ENCODE assay signal across 35 mouse cellular contexts in the genomic region with DNA sequence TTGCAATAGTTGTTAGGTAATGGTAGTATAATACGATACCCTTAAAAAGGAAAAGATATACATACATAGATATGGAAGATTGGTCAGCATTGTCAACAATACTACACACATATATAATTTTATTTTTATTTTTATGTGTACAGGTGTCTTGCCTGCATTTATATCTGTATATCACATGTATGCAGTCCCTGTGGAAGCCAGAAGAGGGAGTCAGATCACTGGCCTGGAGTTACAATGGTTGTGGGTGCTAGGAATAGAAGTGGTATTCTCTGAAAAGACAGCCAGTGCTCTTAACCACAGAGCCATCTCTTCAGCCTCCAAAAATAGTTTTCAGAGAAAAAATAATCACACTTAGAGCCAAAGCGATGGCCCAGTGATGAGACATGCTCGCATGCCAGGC. TPM values are rescaled to one million over a fixed set of nuclear protein-coding genes. Genes with fewer than 3 reads are reported as not detected.
DNase-seq lines count a peak whose midpoint lies in the region; ATAC-seq and TF ChIP-seq lines count a peak whose summit lies in the region.
"Had no signal": no experiment of that assay in that cellular context is flagged by ENCODE, and none has a peak within 500 bp of the region (broad histone marks: within the 10 kb centered on the region; RNA-seq: fewer than 3 reads in every experiment).

No protein-coding gene starts in this region.

- intact Hi-C loops in left cerebral cortex, adult 2 months (cut with DNase I), result loop anchor here (5.0 kb wide), 1 partner anchor 371 kb away; no protein-coding TSS in a partner anchor
- intact Hi-C loops in left cerebral cortex, postnatal 14 days (cut with DNase I), result loop anchor here (10.0 kb wide), 1 partner anchor 98 kb away; no protein-coding TSS in a partner anchor

- H3K9ac ChIP-seq in heart, embryonic 12.5 days, result no peak overlapping the region
- H3K9ac ChIP-seq: embryonic facial prominence, embryonic 13.5 days; forebrain, embryonic 13.5 days; heart, embryonic 15.5 days; hindbrain, embryonic 14.5 days; limb, embryonic 13.5 days; liver, embryonic 12.5 days; lung, embryonic 15.5 days; neural tube, embryonic 15.5 days had no signal

- no peak for DNase-seq in left cerebral cortex, adult 2 months (ENCODE audit: extremely low spot score in 1 of 2, low spot score in 2 of 2)
- DNase-seq in left cerebral cortex, postnatal 14 days (ENCODE audit: low spot score in 2 of 2), result no peak
- DNase-seq in A20 (ENCODE audit: low read depth, low spot score), result peak; percentile 63
- peak; percentile 44 for DNase-seq in ES-CJ7 (ENCODE audit: low read depth, low spot score)
- no peak for DNase-seq in brain, embryonic 14.5 days (ENCODE audit: low read depth)
- DNase-seq in right cerebral cortex, postnatal 14 days, result no peak
- DNase-seq: cerebellum, adult 2 months; cerebellum, postnatal 25 days; embryo, embryonic 11 days; gastrocnemius, adult 2 months; heart, postnatal 36 days; kidney, adult 9 months; kidney, postnatal 14 days; layer of hippocampus, postnatal 36 days; lung, postnatal 36 days; right cerebral cortex, adult 18-20 months; thymus, adult 2 months had no signal

- peak; percentile 10 for TF ChIP-seq CTCF in left cerebral cortex, adult 2 months (IDR thresholded peaks at IDR 0.05)
- peak; percentile 8; the same call in 1 of the 2 replicates for TF ChIP-seq CTCF in brain, embryonic 14.5 days (IDR thresholded peaks at IDR 0.05; ENCODE audit: borderline replicate concordance, extremely low read depth, insufficient read depth, insufficient read length)

- WGBS in heart, embryonic 12.5 days, result 81% methylated on average over 3 of the region's 3 CpGs

- 0 out of 2 replicates have a peak, but pooled peaks cover 4% of the 10 kb centered on the region for H3K27me3 ChIP-seq in heart, embryonic 12.5 days (replicated peaks)
- H3K27me3 ChIP-seq: embryonic facial prominence, embryonic 13.5 days; heart, embryonic 15.5 days; limb, embryonic 13.5 days; liver, embryonic 12.5 days; lung, embryonic 15.5 days; neural tube, embryonic 15.5 days had no signal

- TF ChIP-seq POLR2A in brain, embryonic 14.5 days (IDR thresholded peaks at IDR 0.05; ENCODE audit: borderline replicate concordance, extremely low read depth, insufficient read depth, insufficient read length, poor library complexity, severe bottlenecking), result no peak

- no peaks in the 10 kb centered on the region for H3K36me3 ChIP-seq in heart, embryonic 12.5 days
- H3K36me3 ChIP-seq: embryonic facial prominence, embryonic 13.5 days; G1E; heart, embryonic 15.5 days; limb, embryonic 13.5 days; liver, embryonic 12.5 days; lung, embryonic 15.5 days; neural tube, embryonic 15.5 days had no signal

- no peak overlapping the region for H3K27ac ChIP-seq in left cerebral cortex, adult 2 months
- no peak overlapping the region for H3K27ac ChIP-seq in heart, embryonic 12.5 days (ENCODE audit: poor library complexity, severe bottlenecking)
- H3K27ac ChIP-seq: embryonic facial prominence, embryonic 13.5 days; forebrain, embryonic 13.5 days; gastrocnemius, adult 2 months; heart, embryonic 15.5 days; hindbrain, embryonic 14.5 days; limb, embryonic 13.5 days; liver, embryonic 12.5 days; lung, embryonic 15.5 days; neural tube, embryonic 15.5 days had no signal

- no peak for ATAC-seq in heart, embryonic 12.5 days (ENCODE audit: insufficient number of reproducible peaks, low FRiP score)
- ATAC-seq: forebrain, embryonic 13.5 days; liver, embryonic 12.5 days had no signal

- H3K9me3 ChIP-seq in heart, embryonic 12.5 days (replicated peaks), result no peaks in the 10 kb centered on the region
- H3K9me3 ChIP-seq: embryonic facial prominence, embryonic 13.5 days; forebrain, embryonic 13.5 days; G1E; heart, embryonic 15.5 days; limb, embryonic 13.5 days; liver, embryonic 12.5 days; lung, embryonic 15.5 days; neural tube, embryonic 15.5 days had no signal

- H3K4me2 ChIP-seq in heart, embryonic 12.5 days, result no peak overlapping the region
- H3K4me2 ChIP-seq: embryonic facial prominence, embryonic 13.5 days; forebrain, embryonic 13.5 days; heart, embryonic 15.5 days; hindbrain, embryonic 14.5 days; limb, embryonic 13.5 days; liver, embryonic 12.5 days; lung, embryonic 15.5 days; neural tube, embryonic 15.5 days had no signal

- no peak overlapping the region for H3K4me3 ChIP-seq in left cerebral cortex, adult 2 months
- H3K4me3 ChIP-seq in heart, embryonic 12.5 days, result no peak overlapping the region
- H3K4me3 ChIP-seq: embryonic facial prominence, embryonic 13.5 days; erythroblast, embryonic 14.5 days; forebrain, embryonic 13.5 days; gastrocnemius, adult 2 months; heart, embryonic 15.5 days; limb, embryonic 13.5 days; liver, embryonic 12.5 days; lung, embryonic 15.5 days; neural tube, embryonic 15.5 days had no signal

- peaks cover 4% of the 10 kb centered on the region; the same call in 1 of the 2 replicates for H3K4me1 ChIP-seq in heart, embryonic 12.5 days (replicated peaks)
- H3K4me1 ChIP-seq: embryonic facial prominence, embryonic 13.5 days; limb, embryonic 13.5 days; liver, embryonic 12.5 days; lung, embryonic 15.5 days; neural tube, embryonic 15.5 days had no signal

RNA-seq across cellular contexts. Expression of a gene that starts 35.9 kb away (rescaled TPM):
- total RNA-seq in left cerebral cortex, adult 2 months (2021), result 1,000 to 10,000 TPM; 2,321 to 2,378 TPM
- 1,000 to 10,000 TPM; 2,189 to 2,356 TPM for total RNA-seq in left cerebral cortex, postnatal 14 days (2021)
- polyA plus RNA-seq in brain, embryonic 14.5 days (2012; rRNA removed), result 2,783 and 3,166 TPM in 2 replicates
- polyA plus RNA-seq in heart, embryonic 12.5 days (2016; fragmentation: Nextera tagmentation; extraction: Ambion mirVana), result 2,193 and 2,206 TPM in 2 replicates

RNA-seq across cellular contexts. Expression of a gene that starts 37.2 kb away (rescaled TPM):
- total RNA-seq in left cerebral cortex, adult 2 months (2021), result not detected
- not detected for total RNA-seq in left cerebral cortex, postnatal 14 days (2021)
- 1.5 and 2.5 TPM in 2 replicates for polyA plus RNA-seq in brain, embryonic 14.5 days (2012; rRNA removed)
- polyA plus RNA-seq in heart, embryonic 12.5 days (2016; fragmentation: Nextera tagmentation; extraction: Ambion mirVana), result not detected in 2 replicates
- total RNA-seq: G1E; gastrocnemius, adult 2 months; gastrocnemius, postnatal 4 days; heart, adult 8-10 months; heart, postnatal 36 days; layer of hippocampus, adult 18-20 months; layer of hippocampus, postnatal 36 days; megakaryocyte-erythroid progenitor cell, adult 5-6 weeks had no signal
- polyA plus RNA-seq: embryonic facial prominence, embryonic 13.5 days; erythroblast, embryonic 14.5 days; G1E; heart, embryonic 15.5 days; hindbrain, embryonic 14.5 days; intestine, embryonic 14.5 days; limb, embryonic 13.5 days; liver, embryonic 12.5 days; lung, embryonic 15.5 days; neural tube, embryonic 15.5 days; stomach, embryonic 16.5 days; urinary bladder, adult 2 months had no signal

Comparison
In these comparisons a context has a peak if more than half of its experiments do, and no peak if none do; other contexts are left out.
1. DNase-seq: peak in A20 (single experiment) and ES-CJ7 (single experiment); none in left cerebral cortex, adult 2 months (0 of 2), left cerebral cortex, postnatal 14 days (0 of 2), brain, embryonic 14.5 days (single experiment) and right cerebral cortex, postnatal 14 days (single experiment).